20 mouse cellular contexts compared by ENCODE assay signal in genomic region chr3:27856288-27856687, GRCm38 (mm10). TPM values are rescaled to one million over a fixed set of nuclear protein-coding genes. Genes with fewer than 3 reads are reported as not detected.
"Had no signal": no experiment of that assay in that cellular context is flagged by ENCODE, and none has a peak within 500 bp of the region (broad histone marks: within the 10 kb centered on the region; RNA-seq: fewer than 3 reads in every experiment).

No protein-coding gene starts in this region.

- H3K36me3 ChIP-seq: liver, embryonic 12.5 days; midbrain, embryonic 10.5 days; midbrain, embryonic 12.5 days; neural tube, embryonic 13.5 days; neural tube, embryonic 15.5 days; stomach, embryonic 15.5 days had no signal

- H3K27ac ChIP-seq: liver, embryonic 12.5 days; liver, embryonic 14.5 days; midbrain, embryonic 10.5 days; midbrain, embryonic 12.5 days; neural tube, embryonic 13.5 days; neural tube, embryonic 15.5 days had no signal

- H3K4me2 ChIP-seq: liver, embryonic 12.5 days; midbrain, embryonic 12.5 days; neural tube, embryonic 13.5 days; neural tube, embryonic 15.5 days; stomach, embryonic 15.5 days had no signal

- H3K4me3 ChIP-seq: liver, embryonic 12.5 days; midbrain, embryonic 10.5 days; midbrain, embryonic 12.5 days; myocyte; neural tube, embryonic 13.5 days; neural tube, embryonic 15.5 days; stomach, embryonic 15.5 days had no signal

- H3K9ac ChIP-seq: liver, embryonic 12.5 days; liver, embryonic 14.5 days; midbrain, embryonic 12.5 days; neural tube, embryonic 13.5 days; neural tube, embryonic 15.5 days; stomach, embryonic 15.5 days had no signal

- H3K9me3 ChIP-seq: liver, embryonic 12.5 days; midbrain, embryonic 12.5 days; neural tube, embryonic 13.5 days; neural tube, embryonic 15.5 days; stomach, embryonic 15.5 days had no signal

- H3K4me1 ChIP-seq: liver, embryonic 12.5 days had no signal

- ATAC-seq: liver, embryonic 12.5 days; midbrain, embryonic 16.5 days had no signal

- H3K27me3 ChIP-seq: liver, embryonic 12.5 days; midbrain, embryonic 12.5 days; neural tube, embryonic 13.5 days; neural tube, embryonic 15.5 days; stomach, embryonic 15.5 days had no signal

- DNase-seq: lung, adult 18-20 months; lung, postnatal 36 days; midbrain, embryonic 14.5 days; right cerebral cortex, postnatal 14 days; thymus, adult 18-20 months; thymus, postnatal 14 days; thymus, postnatal 36 days had no signal

RNA-seq across cellular contexts. Expression of gene Tmem212, which starts 39.9 kb away (rescaled TPM):
- polyA plus RNA-seq: liver, adult 2 months; liver, embryonic 12.5 days; liver, embryonic 14.5 days; liver, embryonic 16.5 days; midbrain, embryonic 10.5 days; midbrain, embryonic 12.5 days; midbrain, embryonic 14.5 days; myocyte; neural tube, embryonic 11.5 days; neural tube, embryonic 13.5 days; spleen, adult 2 months; stomach, embryonic 15.5 days had no signal
